ENCODE assay signal across 17 mouse cellular contexts in genomic region chr15:102975688-102976111, GRCm38 (mm10). TPM values are rescaled to one million over a fixed set of nuclear protein-coding genes. Genes with fewer than 3 reads are reported as not detected.
DNase-seq lines count a peak whose midpoint lies in the region; ATAC-seq and TF ChIP-seq lines count a peak whose summit lies in the region.
"Had no signal": no experiment of that assay in that cellular context is flagged by ENCODE, and none has a peak within 500 bp of the region (broad histone marks: within the 10 kb centered on the region; RNA-seq: fewer than 3 reads in every experiment).

No protein-coding gene starts in this region.

- no peak for TF ChIP-seq POLR2A in lung, adult 2 months (IDR thresholded peaks at IDR 0.05; ENCODE audit: borderline replicate concordance, extremely low read depth, low read depth, low read length)

- peak; percentile 2 for DNase-seq in lung, adult 2 months
- no peak for DNase-seq in lung, postnatal 10 days
- DNase-seq in ES-CJ7 (ENCODE audit: low read depth, low spot score) = peak; percentile 75
- DNase-seq in stomach, postnatal 0 days (ENCODE audit: low spot score) = no peak
- no peak for DNase-seq in adrenal gland, postnatal 25 days
- DNase-seq in left cerebral cortex, adult 9 months (ENCODE audit: low spot score in 2 of 2) = no peak
- DNase-seq: lung, postnatal 14 days; right cerebral cortex, postnatal 25 days; thymus, postnatal 4 days had no signal

- no peak overlapping the region for H3K27ac ChIP-seq in intestine, postnatal 0 days (ENCODE audit: low read depth, low read length)
- peak overlapping the region; percentile 39; the same call in 1 of the 2 replicates for H3K27ac ChIP-seq in limb, embryonic 13.5 days
- H3K27ac ChIP-seq in stomach, postnatal 0 days (replicated peaks) = no peak overlapping the region

- TF ChIP-seq EP300 in stomach, postnatal 0 days (optimal IDR thresholded peaks at IDR 0.05) = no peak

- H3K4me3 ChIP-seq in lung, adult 2 months (replicated peaks; ENCODE audit: extremely low read depth, low read depth, low read length) = no peak overlapping the region
- H3K4me3 ChIP-seq in intestine, postnatal 0 days (ENCODE audit: low read depth, low read length) = 0 out of 2 replicates have a peak overlapping the region, but pooled peaks have one; percentile 2
- H3K4me3 ChIP-seq in limb, embryonic 13.5 days = peak overlapping the region; percentile 38
- H3K4me3 ChIP-seq in stomach, postnatal 0 days (ENCODE audit: low read depth, low read length) = no peak overlapping the region

- no peak for ATAC-seq in intestine, postnatal 0 days
- ATAC-seq in limb, embryonic 13.5 days (ENCODE audit: low FRiP score, low read depth) = no peak
- ATAC-seq in stomach, postnatal 0 days (ENCODE audit: low FRiP score, low TSS enrichment) = no peak
- ATAC-seq: forebrain, embryonic 14.5 days had no signal

- peaks cover 7% of the 10 kb centered on the region; the same call in 1 of the 2 replicates for H3K4me1 ChIP-seq in lung, adult 2 months (ENCODE audit: control insufficient read depth, insufficient read depth, low read length)
- H3K4me1 ChIP-seq in intestine, postnatal 0 days (replicated peaks; ENCODE audit: control insufficient read depth, insufficient read depth, low read length) = no peaks in the 10 kb centered on the region
- H3K4me1 ChIP-seq in limb, embryonic 13.5 days = peaks cover 25% of the 10 kb centered on the region
- H3K4me1 ChIP-seq in stomach, postnatal 0 days (replicated peaks; ENCODE audit: control insufficient read depth, insufficient read depth) = no peaks in the 10 kb centered on the region

- no peaks in the 10 kb centered on the region for H3K9me3 ChIP-seq in intestine, postnatal 0 days (ENCODE audit: control insufficient read depth)
- H3K9me3 ChIP-seq in limb, embryonic 13.5 days = no peaks in the 10 kb centered on the region
- H3K9me3 ChIP-seq in stomach, postnatal 0 days (ENCODE audit: control insufficient read depth, low read length) = no peaks in the 10 kb centered on the region

- H3K9ac ChIP-seq in intestine, postnatal 0 days (ENCODE audit: low read depth, low read length) = no peak overlapping the region
- H3K9ac ChIP-seq in limb, embryonic 13.5 days = peak overlapping the region; percentile 60
- H3K9ac ChIP-seq in stomach, postnatal 0 days (ENCODE audit: low read length) = no peak overlapping the region

- H3K27me3 ChIP-seq in intestine, postnatal 0 days (replicated peaks; ENCODE audit: control insufficient read depth, insufficient read depth, low read length) = peaks cover 99% of the 10 kb centered on the region
- peaks cover 100% of the 10 kb centered on the region for H3K27me3 ChIP-seq in limb, embryonic 13.5 days
- peaks cover 45% of the 10 kb centered on the region for H3K27me3 ChIP-seq in stomach, postnatal 0 days (ENCODE audit: control insufficient read depth, insufficient read depth, low read length)

- no peaks in the 10 kb centered on the region for H3K36me3 ChIP-seq in intestine, postnatal 0 days (ENCODE audit: control insufficient read depth, insufficient read depth)
- H3K36me3 ChIP-seq in limb, embryonic 13.5 days = no peaks in the 10 kb centered on the region
- H3K36me3 ChIP-seq in stomach, postnatal 0 days (ENCODE audit: control insufficient read depth, insufficient read depth, low read length) = no peaks in the 10 kb centered on the region

- 5% methylated on average over 21 of the region's 21 CpGs for WGBS in lung, adult 2 months
- 2% methylated on average over 21 of the region's 21 CpGs for WGBS in intestine, postnatal 0 days
- 2% methylated on average over 21 of the region's 21 CpGs for WGBS in limb, embryonic 13.5 days
- WGBS in stomach, postnatal 0 days = 1% methylated on average over 21 of the region's 21 CpGs

- TF ChIP-seq CTCF in lung, adult 2 months (IDR thresholded peaks at IDR 0.05; ENCODE audit: insufficient read depth, low read length) = no peak
- TF ChIP-seq CTCF in intestine, postnatal 0 days (IDR thresholded peaks at IDR 0.05; ENCODE audit: low read depth) = no peak
- no peak for TF ChIP-seq CTCF in stomach, postnatal 0 days (IDR thresholded peaks at IDR 0.05; ENCODE audit: low read depth)

- no peak overlapping the region for H3K4me2 ChIP-seq in intestine, postnatal 0 days (replicated peaks; ENCODE audit: low read depth)
- peak overlapping the region; percentile 59 for H3K4me2 ChIP-seq in limb, embryonic 13.5 days (replicated peaks)
- H3K4me2 ChIP-seq in stomach, postnatal 0 days (replicated peaks; ENCODE audit: low read depth) = no peak overlapping the region

RNA-seq across cellular contexts. Expression of gene Hoxc9, which starts 0.5 kb away (rescaled TPM):
- polyA plus RNA-seq in lung, adult 2 months (2012; rRNA removed) = not detected in 2 replicates
- polyA plus RNA-seq in intestine, postnatal 0 days (2015; fragmentation: Nextera tagmentation; extraction: Ambion mirVana) = 0.43 and 0.58 TPM in 2 replicates
- polyA plus RNA-seq in limb, embryonic 13.5 days (2015; fragmentation: Nextera tagmentation; extraction: Ambion mirVana) = 1.7 and 2.1 TPM in 2 replicates
- polyA plus RNA-seq in stomach, postnatal 0 days (2015; fragmentation: Nextera tagmentation; extraction: Ambion mirVana) = not detected in 2 replicates
- total RNA-seq in adrenal gland, postnatal 25 days (2021) = 0.85 and 1.5 TPM in 2 replicates
- total RNA-seq: hematopoietic stem cell, adult 5-6 weeks; layer of hippocampus, adult 18-20 months; left cerebral cortex, postnatal 14 days had no signal
- polyA plus RNA-seq: forebrain, embryonic 14.5 days; stomach, embryonic 14.5 days had no signal

RNA-seq across cellular contexts. Expression of gene Hoxc5, which starts 8.5 kb away (rescaled TPM):
- 0.36 and 1.6 TPM in 2 replicates for polyA plus RNA-seq in lung, adult 2 months (2012; rRNA removed)
- polyA plus RNA-seq in intestine, postnatal 0 days (2015; fragmentation: Nextera tagmentation; extraction: Ambion mirVana) = 3.4 and 3.9 TPM in 2 replicates
- 5.2 and 6.7 TPM in 2 replicates for polyA plus RNA-seq in limb, embryonic 13.5 days (2015; fragmentation: Nextera tagmentation; extraction: Ambion mirVana)
- polyA plus RNA-seq in stomach, postnatal 0 days (2015; fragmentation: Nextera tagmentation; extraction: Ambion mirVana) = 18.0 and 18.2 TPM in 2 replicates
- total RNA-seq in adrenal gland, postnatal 25 days (2021) = 7.6 and 9.0 TPM in 2 replicates
- total RNA-seq: hematopoietic stem cell, adult 5-6 weeks; layer of hippocampus, adult 18-20 months; left cerebral cortex, postnatal 14 days had no signal
- polyA plus RNA-seq: forebrain, embryonic 14.5 days had no signal

RNA-seq across cellular contexts. Expression of gene Hoxc10, which starts 9.1 kb away (rescaled TPM):
- polyA plus RNA-seq in lung, adult 2 months (2012; rRNA removed) = not detected in 2 replicates
- 0.25 TPM in 1 of 2 replicates, not detected in the other for polyA plus RNA-seq in intestine, postnatal 0 days (2015; fragmentation: Nextera tagmentation; extraction: Ambion mirVana)
- 11.0 and 11.3 TPM in 2 replicates for polyA plus RNA-seq in limb, embryonic 13.5 days (2015; fragmentation: Nextera tagmentation; extraction: Ambion mirVana)
- not detected in 2 replicates for polyA plus RNA-seq in stomach, postnatal 0 days (2015; fragmentation: Nextera tagmentation; extraction: Ambion mirVana)
- total RNA-seq in adrenal gland, postnatal 25 days (2021) = 0.36 and 0.48 TPM in 2 replicates
- total RNA-seq: CH12.LX; hematopoietic stem cell, adult 5-6 weeks; layer of hippocampus, adult 18-20 months; left cerebral cortex, postnatal 14 days had no signal
- polyA plus RNA-seq: forebrain, embryonic 14.5 days; stomach, embryonic 14.5 days had no signal

RNA-seq across cellular contexts. Expression of gene Hoxc8, which starts 14.7 kb away (rescaled TPM):
- not detected in 2 replicates for polyA plus RNA-seq in lung, adult 2 months (2012; rRNA removed)
- polyA plus RNA-seq in intestine, postnatal 0 days (2015; fragmentation: Nextera tagmentation; extraction: Ambion mirVana) = 3.5 and 4.6 TPM in 2 replicates
- polyA plus RNA-seq in limb, embryonic 13.5 days (2015; fragmentation: Nextera tagmentation; extraction: Ambion mirVana) = 2.7 and 3.0 TPM in 2 replicates
- 7.1 and 7.3 TPM in 2 replicates for polyA plus RNA-seq in stomach, postnatal 0 days (2015; fragmentation: Nextera tagmentation; extraction: Ambion mirVana)
- 21.5 and 26.7 TPM in 2 replicates for total RNA-seq in adrenal gland, postnatal 25 days (2021)
- total RNA-seq: CH12.LX; hematopoietic stem cell, adult 5-6 weeks; layer of hippocampus, adult 18-20 months; left cerebral cortex, postnatal 14 days had no signal
- polyA plus RNA-seq: forebrain, embryonic 14.5 days had no signal

RNA-seq across cellular contexts. Expression of gene Hoxc11, which starts 21.5 kb away (rescaled TPM):
- not detected in 2 replicates for polyA plus RNA-seq in lung, adult 2 months (2012; rRNA removed)
- not detected in 2 replicates for polyA plus RNA-seq in intestine, postnatal 0 days (2015; fragmentation: Nextera tagmentation; extraction: Ambion mirVana)
- 2.1 and 2.6 TPM in 2 replicates for polyA plus RNA-seq in limb, embryonic 13.5 days (2015; fragmentation: Nextera tagmentation; extraction: Ambion mirVana)
- polyA plus RNA-seq in stomach, postnatal 0 days (2015; fragmentation: Nextera tagmentation; extraction: Ambion mirVana) = not detected in 2 replicates
- total RNA-seq in adrenal gland, postnatal 25 days (2021) = not detected in 2 replicates
- total RNA-seq: CH12.LX; hematopoietic stem cell, adult 5-6 weeks; layer of hippocampus, adult 18-20 months; left cerebral cortex, postnatal 14 days had no signal
- polyA plus RNA-seq: forebrain, embryonic 14.5 days; stomach, embryonic 14.5 days had no signal

Comparison
In these comparisons a context has a peak if more than half of its experiments do, and no peak if none do; other contexts are left out.
1. DNase-seq: peak in lung, adult 2 months (single experiment) and ES-CJ7 (single experiment); none in lung, postnatal 10 days (single experiment), stomach, postnatal 0 days (single experiment), adrenal gland, postnatal 25 days (single experiment) and left cerebral cortex, adult 9 months (0 of 2).
2. H3K4me3 ChIP-seq: peak in intestine, postnatal 0 days (single experiment) and limb, embryonic 13.5 days (single experiment); none in lung, adult 2 months (single experiment) and stomach, postnatal 0 days (single experiment).